8 mouse cellular contexts compared by ENCODE assay signal in genomic region chr16:4632050-4632449, GRCm38 (mm10). TPM values are rescaled to one million over a fixed set of nuclear protein-coding genes. Genes with fewer than 3 reads are reported as not detected.
DNase-seq lines count a peak whose midpoint lies in the region; ATAC-seq and TF ChIP-seq lines count a peak whose summit lies in the region.

No protein-coding gene starts in this region.

- ATAC-seq in cerebellum, adult (ENCODE audit: insufficient number of reproducible peaks, low FRiP score, low TSS enrichment) = no peak
- 0 out of 2 replicates have a peak, but pooled peaks have one; percentile 23 for ATAC-seq in stomach, embryonic 16.5 days (ENCODE audit: insufficient read depth, low FRiP score)

- H3K4me3 ChIP-seq in thymus, adult 2 months (ENCODE audit: control insufficient read depth, insufficient read depth, low read length) = no peak overlapping the region
- H3K4me3 ChIP-seq in stomach, embryonic 16.5 days (replicated peaks; ENCODE audit: low read length) = no peak overlapping the region

- 0 out of 2 replicates have a peak, but pooled peaks cover 6% of the 10 kb centered on the region for H3K4me1 ChIP-seq in thymus, adult 2 months (replicated peaks; ENCODE audit: control insufficient read depth, insufficient read depth, low read length)
- H3K4me1 ChIP-seq in stomach, embryonic 16.5 days (ENCODE audit: control insufficient read depth, insufficient read depth, low read length) = no peaks in the 10 kb centered on the region

- H3K4me2 ChIP-seq in stomach, embryonic 16.5 days (ENCODE audit: low read depth, low read length) = no peak overlapping the region

- H3K27ac ChIP-seq in thymus, adult 2 months (ENCODE audit: control insufficient read depth, insufficient read depth, low read length) = no peak overlapping the region
- H3K27ac ChIP-seq in stomach, embryonic 16.5 days (ENCODE audit: low read length) = no peak overlapping the region

- TF ChIP-seq POLR2A in thymus, adult 2 months (IDR thresholded peaks at IDR 0.05; ENCODE audit: control insufficient read depth, extremely low read depth, insufficient read depth, low read length, poor library complexity) = no peak

- peak; percentile 56 to 74 for DNase-seq in cerebellum, postnatal 25 days
- peak; percentile 30 for DNase-seq in thymus, postnatal 14 days
- DNase-seq in thymus, adult 2 months = no peak
- DNase-seq in kidney, postnatal 4 days = peak; percentile 76 to 81
- no peak for DNase-seq in c-Kit-positive CD71-positive TER-119-positive erythroid progenitor cells, embryonic 14.5 days (ENCODE audit: low spot score)
- DNase-seq in urinary bladder, adult 2 months (ENCODE audit: low spot score) = no peak

- WGBS in thymus, adult 2 months = 79% methylated on average over 7 of the region's 7 CpGs
- WGBS in stomach, embryonic 16.5 days = 34% methylated on average over 7 of the region's 7 CpGs

- H3K9ac ChIP-seq in stomach, embryonic 16.5 days (ENCODE audit: low read length) = no peak overlapping the region

- no peaks in the 10 kb centered on the region for H3K9me3 ChIP-seq in stomach, embryonic 16.5 days (replicated peaks; ENCODE audit: control insufficient read depth, low read length)

- H3K36me3 ChIP-seq in thymus, adult 2 months (ENCODE audit: control insufficient read depth, insufficient read depth, low read length) = peaks cover 35% of the 10 kb centered on the region
- 0 out of 2 replicates have a peak, but pooled peaks cover 5% of the 10 kb centered on the region for H3K36me3 ChIP-seq in stomach, embryonic 16.5 days (ENCODE audit: control insufficient read depth, insufficient read depth, low read length)

- TF ChIP-seq CTCF in thymus, adult 2 months (IDR thresholded peaks at IDR 0.05; ENCODE audit: borderline replicate concordance, control insufficient read depth, extremely low read depth, insufficient read depth, low read length, poor library complexity) = no peak

- no peaks in the 10 kb centered on the region for H3K27me3 ChIP-seq in thymus, adult 2 months (ENCODE audit: control insufficient read depth, insufficient read depth, low read length)
- no peaks in the 10 kb centered on the region for H3K27me3 ChIP-seq in stomach, embryonic 16.5 days (ENCODE audit: control insufficient read depth, insufficient read depth, low read length)

RNA-seq across cellular contexts. Expression of gene Pam16, which starts 7.3 kb away (rescaled TPM):
- polyA plus RNA-seq in thymus, adult 2 months (2012; rRNA removed) = 35.7 and 40.4 TPM in 2 replicates
- 47.9 and 75.3 TPM in 2 replicates for polyA plus RNA-seq in stomach, embryonic 16.5 days (2015; fragmentation: Nextera tagmentation; extraction: Ambion mirVana)
- polyA plus RNA-seq in urinary bladder, adult 2 months (2012; rRNA removed) = 57.5 and 64.8 TPM in 2 replicates

RNA-seq across cellular contexts. Expression of gene Vasn, which starts 7.7 kb away (rescaled TPM):
- polyA plus RNA-seq in thymus, adult 2 months (2012; rRNA removed) = 5.3 and 8.1 TPM in 2 replicates
- 18.3 and 18.4 TPM in 2 replicates for polyA plus RNA-seq in stomach, embryonic 16.5 days (2015; fragmentation: Nextera tagmentation; extraction: Ambion mirVana)
- polyA plus RNA-seq in urinary bladder, adult 2 months (2012; rRNA removed) = 26.6 and 28.5 TPM in 2 replicates

RNA-seq across cellular contexts. Expression of gene Dnaja3, which starts 7.7 kb away (rescaled TPM):
- polyA plus RNA-seq in thymus, adult 2 months (2012; rRNA removed) = 18.3 and 19.7 TPM in 2 replicates
- polyA plus RNA-seq in stomach, embryonic 16.5 days (2015; fragmentation: Nextera tagmentation; extraction: Ambion mirVana) = 73.1 and 76.6 TPM in 2 replicates
- 36.6 and 37.9 TPM in 2 replicates for polyA plus RNA-seq in urinary bladder, adult 2 months (2012; rRNA removed)

RNA-seq across cellular contexts. Expression of gene Glis2, which starts 37.5 kb away (rescaled TPM):
- polyA plus RNA-seq in thymus, adult 2 months (2012; rRNA removed) = 11.8 and 14.3 TPM in 2 replicates
- 18.7 and 21.7 TPM in 2 replicates for polyA plus RNA-seq in stomach, embryonic 16.5 days (2015; fragmentation: Nextera tagmentation; extraction: Ambion mirVana)
- 40.3 and 43.3 TPM in 2 replicates for polyA plus RNA-seq in urinary bladder, adult 2 months (2012; rRNA removed)

RNA-seq across cellular contexts. Expression of gene Coro7, which starts 47.5 kb away (rescaled TPM):
- polyA plus RNA-seq in thymus, adult 2 months (2012; rRNA removed) = 391 and 423 TPM in 2 replicates
- 19.7 and 20.6 TPM in 2 replicates for polyA plus RNA-seq in stomach, embryonic 16.5 days (2015; fragmentation: Nextera tagmentation; extraction: Ambion mirVana)
- 32.6 and 33.5 TPM in 2 replicates for polyA plus RNA-seq in urinary bladder, adult 2 months (2012; rRNA removed)

Comparison
In these comparisons a context has a peak if more than half of its experiments do, and no peak if none do; other contexts are left out.
1. DNase-seq: peak in cerebellum, postnatal 25 days (2 of 2), thymus, postnatal 14 days (single experiment) and kidney, postnatal 4 days (2 of 2); none in thymus, adult 2 months (single experiment), c-Kit-positive CD71-positive TER-119-positive erythroid progenitor cells, embryonic 14.5 days (single experiment) and urinary bladder, adult 2 months (single experiment).